ENCODE assay signal across 10 mouse cellular contexts in genomic region chr17:27685550-27685913, GRCm38 (mm10). TPM values are rescaled to one million over a fixed set of nuclear protein-coding genes. Genes with fewer than 3 reads are reported as not detected.
DNase-seq lines count a peak whose midpoint lies in the region; ATAC-seq lines count a peak whose summit lies in the region.
"Had no signal": no experiment of that assay in that cellular context is flagged by ENCODE, and none has a peak within 500 bp of the region (broad histone marks: within the 10 kb centered on the region; RNA-seq: fewer than 3 reads in every experiment).

No protein-coding gene starts in this region.

- WGBS in heart, embryonic 15.5 days, result 4% methylated on average over 11 of the region's 11 CpGs
- 4% methylated on average over 11 of the region's 11 CpGs for WGBS in embryonic facial prominence, embryonic 11.5 days
- 3% methylated on average over 11 of the region's 11 CpGs for WGBS in hindbrain, embryonic 16.5 days
- 3% methylated on average over 11 of the region's 11 CpGs for WGBS in midbrain, embryonic 16.5 days

- H3K27ac ChIP-seq in heart, embryonic 15.5 days, result no peak overlapping the region
- no peak overlapping the region for H3K27ac ChIP-seq in embryonic facial prominence, embryonic 11.5 days (replicated peaks; ENCODE audit: low read depth, low read length)
- peak overlapping the region; percentile 68 for H3K27ac ChIP-seq in hindbrain, embryonic 16.5 days (ENCODE audit: low read depth, low read length)
- H3K27ac ChIP-seq in midbrain, embryonic 16.5 days (ENCODE audit: low read length), result peak overlapping the region; percentile 58

- H3K4me1 ChIP-seq in heart, embryonic 15.5 days (replicated peaks), result peaks cover 17% of the 10 kb centered on the region
- H3K4me1 ChIP-seq in embryonic facial prominence, embryonic 11.5 days (ENCODE audit: control insufficient read depth, insufficient read depth, low read length), result peaks cover 8% of the 10 kb centered on the region
- H3K4me1 ChIP-seq in hindbrain, embryonic 16.5 days (ENCODE audit: control insufficient read depth, insufficient read depth, low read depth, low read length), result peaks cover 17% of the 10 kb centered on the region
- H3K4me1 ChIP-seq in midbrain, embryonic 16.5 days (ENCODE audit: control insufficient read depth, insufficient read depth, low read length), result peaks cover 18% of the 10 kb centered on the region

- H3K9me3 ChIP-seq in heart, embryonic 15.5 days (replicated peaks), result no peaks in the 10 kb centered on the region
- no peaks in the 10 kb centered on the region for H3K9me3 ChIP-seq in embryonic facial prominence, embryonic 11.5 days (replicated peaks; ENCODE audit: control insufficient read depth, low read length)
- H3K9me3 ChIP-seq in hindbrain, embryonic 16.5 days (ENCODE audit: control insufficient read depth, low read length), result no peaks in the 10 kb centered on the region
- H3K9me3 ChIP-seq in midbrain, embryonic 16.5 days (replicated peaks; ENCODE audit: control insufficient read depth, low read length, poor library complexity, severe bottlenecking), result no peaks in the 10 kb centered on the region
- H3K9me3 ChIP-seq: G1E had no signal

- no peak for ATAC-seq in heart, embryonic 15.5 days (replicated peaks; ENCODE audit: insufficient number of reproducible peaks, insufficient read depth, low FRiP score, low read depth)
- ATAC-seq in embryonic facial prominence, embryonic 11.5 days (replicated peaks; ENCODE audit: insufficient number of reproducible peaks, low FRiP score, low TSS enrichment, low read depth), result no peak
- ATAC-seq in hindbrain, embryonic 16.5 days, result peak; percentile 56
- peak; percentile 67 for ATAC-seq in midbrain, embryonic 16.5 days

- H3K4me2 ChIP-seq in heart, embryonic 15.5 days, result peak overlapping the region; percentile 75
- H3K4me2 ChIP-seq in embryonic facial prominence, embryonic 11.5 days (ENCODE audit: low read depth, low read length), result peak overlapping the region; percentile 94
- peak overlapping the region; percentile 97 for H3K4me2 ChIP-seq in hindbrain, embryonic 16.5 days (ENCODE audit: low read length)
- peak overlapping the region; percentile 92 for H3K4me2 ChIP-seq in midbrain, embryonic 16.5 days (ENCODE audit: low read length)

- no peak overlapping the region; the same call in 1 of the 2 replicates for H3K9ac ChIP-seq in heart, embryonic 15.5 days
- peak overlapping the region; percentile 50 for H3K9ac ChIP-seq in embryonic facial prominence, embryonic 11.5 days (replicated peaks; ENCODE audit: low read length)
- peak overlapping the region; percentile 87 for H3K9ac ChIP-seq in hindbrain, embryonic 16.5 days (ENCODE audit: low read depth, low read length)
- peak overlapping the region; percentile 91 for H3K9ac ChIP-seq in midbrain, embryonic 16.5 days (ENCODE audit: low read depth, low read length)

- no peaks in the 10 kb centered on the region for H3K36me3 ChIP-seq in heart, embryonic 15.5 days
- no peaks in the 10 kb centered on the region for H3K36me3 ChIP-seq in embryonic facial prominence, embryonic 11.5 days (replicated peaks; ENCODE audit: control insufficient read depth, insufficient read depth, low read depth, low read length)
- no peaks in the 10 kb centered on the region for H3K36me3 ChIP-seq in hindbrain, embryonic 16.5 days (ENCODE audit: control insufficient read depth, insufficient read depth, low read length)
- H3K36me3 ChIP-seq in midbrain, embryonic 16.5 days (ENCODE audit: control insufficient read depth, insufficient read depth, low read length), result no peaks in the 10 kb centered on the region
- H3K36me3 ChIP-seq: G1E had no signal

- intact Hi-C loops in gastrocnemius, postnatal 36 days (cut with DNase I), result no loop called here

- H3K27me3 ChIP-seq in heart, embryonic 15.5 days, result peaks cover 66% of the 10 kb centered on the region
- peaks cover 13% of the 10 kb centered on the region for H3K27me3 ChIP-seq in embryonic facial prominence, embryonic 11.5 days (ENCODE audit: control insufficient read depth, insufficient read depth, low read length)
- no peaks in the 10 kb centered on the region for H3K27me3 ChIP-seq in hindbrain, embryonic 16.5 days (replicated peaks; ENCODE audit: control insufficient read depth, insufficient read depth, low read length)
- H3K27me3 ChIP-seq in midbrain, embryonic 16.5 days (ENCODE audit: control insufficient read depth, insufficient read depth, low read depth, low read length), result no peaks in the 10 kb centered on the region

- no peak for DNase-seq in heart, adult 9 months (ENCODE audit: low spot score in 2 of 2)
- DNase-seq in embryonic facial prominence, embryonic 11.5 days (ENCODE audit: low spot score), result no peak
- DNase-seq in layer of hippocampus, adult 18-20 months (ENCODE audit: low spot score in 2 of 2), result no peak
- DNase-seq in gastrocnemius, postnatal 36 days, result no peak
- DNase-seq in kidney, adult 18-20 months, result no peak

- H3K4me3 ChIP-seq in heart, embryonic 15.5 days, result peak overlapping the region; percentile 43
- peak overlapping the region; percentile 46 for H3K4me3 ChIP-seq in embryonic facial prominence, embryonic 11.5 days (ENCODE audit: low read depth, low read length)
- peak overlapping the region; percentile 71 for H3K4me3 ChIP-seq in hindbrain, embryonic 16.5 days (ENCODE audit: low read length)
- peak overlapping the region; percentile 77 for H3K4me3 ChIP-seq in midbrain, embryonic 16.5 days (ENCODE audit: low read depth, low read length)
- H3K4me3 ChIP-seq: myocyte had no signal

RNA-seq across cellular contexts. Expression of gene Pacsin1, which starts 30.2 kb away (rescaled TPM):
- polyA plus RNA-seq in heart, embryonic 15.5 days (2015; fragmentation: Nextera tagmentation; extraction: Ambion mirVana), result 0.54 and 0.82 TPM in 2 replicates
- 4.7 and 6.4 TPM in 2 replicates for polyA plus RNA-seq in embryonic facial prominence, embryonic 11.5 days (2014; fragmentation: Nextera tagmentation; extraction: Ambion mirVana)
- polyA plus RNA-seq in hindbrain, embryonic 16.5 days (2015; fragmentation: Nextera tagmentation; extraction: Ambion mirVana), result 67.0 and 77.9 TPM in 2 replicates
- 58.9 and 67.7 TPM in 2 replicates for polyA plus RNA-seq in midbrain, embryonic 16.5 days (2015; fragmentation: Nextera tagmentation; extraction: Ambion mirVana)
- 100 to 1,000 TPM; 339 to 340 TPM for total RNA-seq in layer of hippocampus, adult 18-20 months (2021)
- under 1 TPM; 0.18 to 0.59 TPM for total RNA-seq in gastrocnemius, postnatal 36 days (2021)
- polyA plus RNA-seq: G1E had no signal

RNA-seq across cellular contexts. Expression of gene Spdef, which starts 43.2 kb away (rescaled TPM):
- 0.25 and 0.28 TPM in 2 replicates for polyA plus RNA-seq in heart, embryonic 15.5 days (2015; fragmentation: Nextera tagmentation; extraction: Ambion mirVana)
- polyA plus RNA-seq in embryonic facial prominence, embryonic 11.5 days (2014; fragmentation: Nextera tagmentation; extraction: Ambion mirVana), result 0.18 TPM in 1 of 2 replicates, not detected in the other
- 0.60 and 1.6 TPM in 2 replicates for polyA plus RNA-seq in hindbrain, embryonic 16.5 days (2015; fragmentation: Nextera tagmentation; extraction: Ambion mirVana)
- polyA plus RNA-seq in midbrain, embryonic 16.5 days (2015; fragmentation: Nextera tagmentation; extraction: Ambion mirVana), result 1.5 and 2.6 TPM in 2 replicates
- total RNA-seq in layer of hippocampus, adult 18-20 months (2021), result not detected
- not detected for total RNA-seq in gastrocnemius, postnatal 36 days (2021)
- total RNA-seq: G1E had no signal

RNA-seq across cellular contexts. Expression of gene Rps10, which starts 49.1 kb away (rescaled TPM):
- 506 and 536 TPM in 2 replicates for polyA plus RNA-seq in heart, embryonic 15.5 days (2015; fragmentation: Nextera tagmentation; extraction: Ambion mirVana)
- 919 and 920 TPM in 2 replicates for polyA plus RNA-seq in embryonic facial prominence, embryonic 11.5 days (2014; fragmentation: Nextera tagmentation; extraction: Ambion mirVana)
- 404 and 408 TPM in 2 replicates for polyA plus RNA-seq in hindbrain, embryonic 16.5 days (2015; fragmentation: Nextera tagmentation; extraction: Ambion mirVana)
- 400 and 420 TPM in 2 replicates for polyA plus RNA-seq in midbrain, embryonic 16.5 days (2015; fragmentation: Nextera tagmentation; extraction: Ambion mirVana)
- 100 to 1,000 TPM; 526 to 527 TPM for total RNA-seq in layer of hippocampus, adult 18-20 months (2021)
- 100 to 1,000 TPM; 294 to 354 TPM for total RNA-seq in gastrocnemius, postnatal 36 days (2021)

RNA-seq across cellular contexts. Expression of gene RPS10-NUDT3, which starts 50.5 kb away (rescaled TPM):
- not detected in 2 replicates for polyA plus RNA-seq in heart, embryonic 15.5 days (2015; fragmentation: Nextera tagmentation; extraction: Ambion mirVana)
- not detected in 2 replicates for polyA plus RNA-seq in embryonic facial prominence, embryonic 11.5 days (2014; fragmentation: Nextera tagmentation; extraction: Ambion mirVana)
- polyA plus RNA-seq in hindbrain, embryonic 16.5 days (2015; fragmentation: Nextera tagmentation; extraction: Ambion mirVana), result not detected in 2 replicates
- polyA plus RNA-seq in midbrain, embryonic 16.5 days (2015; fragmentation: Nextera tagmentation; extraction: Ambion mirVana), result not detected in 2 replicates
- total RNA-seq in layer of hippocampus, adult 18-20 months (2021), result 1 to 10 TPM in 1 of 2 experiments, not detected in 1; 1.9 TPM
- not detected for total RNA-seq in gastrocnemius, postnatal 36 days (2021)
- total RNA-seq: G1E had no signal
- polyA plus RNA-seq: G1E, myocyte had no signal

Comparison
In these comparisons a context has a peak if more than half of its experiments do, and no peak if none do; other contexts are left out.
1. ATAC-seq: peak in hindbrain, embryonic 16.5 days (single experiment) and midbrain, embryonic 16.5 days (single experiment); none in heart, embryonic 15.5 days (single experiment) and embryonic facial prominence, embryonic 11.5 days (single experiment).
2. H3K27ac ChIP-seq: peak in hindbrain, embryonic 16.5 days (single experiment) and midbrain, embryonic 16.5 days (single experiment); none in heart, embryonic 15.5 days (single experiment) and embryonic facial prominence, embryonic 11.5 days (single experiment).
3. Peak in every context shown above with its lines, with median percentiles within 50 percentile points of each other: H3K4me2 ChIP-seq and H3K4me3 ChIP-seq.